Mouse (Mus musculus): ENCODE measurements around the gene Alad. TPM values are rescaled to one million over a fixed set of nuclear protein-coding genes. Genes with fewer than 3 reads are reported as not detected.

Alad gene
- total and polyA plus RNA-seq, 2 experiments = 114 to 328 TPM

DNA sequence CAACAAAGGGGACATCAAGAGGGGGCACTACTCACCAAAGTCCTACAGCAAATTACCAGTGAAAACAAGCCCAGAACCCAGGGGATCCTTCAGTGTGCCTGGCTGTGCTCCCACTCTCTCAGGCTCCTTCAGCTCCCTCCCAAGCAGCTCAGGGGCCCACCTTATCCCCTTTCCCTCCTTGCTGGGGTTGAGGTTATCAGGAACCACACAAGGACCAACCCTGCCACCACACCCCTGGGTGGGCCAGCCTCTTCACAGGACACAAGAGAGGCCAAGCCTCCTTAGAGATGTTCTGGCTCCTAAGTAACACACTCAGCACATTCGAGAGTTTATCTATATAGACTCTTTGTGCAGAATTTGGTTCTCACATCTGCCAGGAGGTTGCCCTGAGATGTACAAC, 3.1 kb downstream of the Alad start:
- Histone ChIP-seq H3K27me3 (ENCODE audit: control insufficient read depth, insufficient read depth, low read length) (no peaks in the 10 kb centered on the region), H3K27ac (replicated peaks; ENCODE audit: insufficient read depth, low read depth, low read length) (peak overlapping the region; percentile 89), H3K4me1 (ENCODE audit: control insufficient read depth, insufficient read depth, low read length) (peaks cover 27% of the 10 kb centered on the region), H3K36me3 (ENCODE audit: control insufficient read depth, insufficient read depth, low read length) (peaks cover 23% of the 10 kb centered on the region), H3K4me3 (ENCODE audit: insufficient read depth, low read depth, low read length) (peak overlapping the region; percentile 7; the same call in 1 of the 2 replicates), H3K9ac (ENCODE audit: low read depth, low read length) (peak overlapping the region; percentile 68), H3K79me2 (ENCODE audit: control insufficient read depth, insufficient read depth, low read length) (peaks cover 10% of the 10 kb centered on the region; the same call in 1 of the 2 replicates)
- DNase-seq (ENCODE audit: extremely low read depth, low read depth, low spot score) = no peak
- 0% methylated on average over 1 of the region's 1 CpGs for WGBS
- TF ChIP-seq CTCF (IDR thresholded peaks at IDR 0.05; ENCODE audit: low read depth, low read length) = no peak
- TF ChIP-seq POLR2A (IDR thresholded peaks at IDR 0.05; ENCODE audit: extremely low read depth, insufficient read depth, low read length) = no peak

DNA sequence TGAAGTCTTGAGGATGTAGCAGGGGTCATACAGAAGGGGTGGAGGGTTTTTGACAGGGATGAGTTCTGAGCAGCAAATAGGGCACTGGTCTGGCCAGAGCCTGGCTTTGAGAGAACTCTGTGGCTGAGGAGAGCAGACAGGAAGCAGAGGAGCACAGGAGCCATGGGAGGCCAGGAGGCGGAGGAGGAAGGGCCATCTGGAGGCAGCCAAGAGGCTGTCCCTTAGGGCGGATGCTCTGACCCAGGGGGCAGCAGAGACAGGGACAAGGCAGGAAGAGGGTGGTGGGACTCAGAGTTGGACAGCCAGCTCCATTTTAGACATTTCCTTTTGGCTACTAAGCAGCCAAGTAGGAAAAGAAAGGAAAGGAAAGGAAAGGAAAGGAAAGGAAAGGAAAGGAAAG, 3.6 kb downstream of the Alad start:
- Histone ChIP-seq H3K4me1 (ENCODE audit: control insufficient read depth, insufficient read depth, low read length) (peaks cover 27% of the 10 kb centered on the region), H3K4me3 (ENCODE audit: insufficient read depth, low read depth, low read length) (no peak overlapping the region), H3K36me3 (ENCODE audit: control insufficient read depth, insufficient read depth, low read length) (peaks cover 25% of the 10 kb centered on the region), H3K9ac (ENCODE audit: low read depth, low read length) (peak overlapping the region; percentile 0; the same call in 1 of the 2 replicates), H3K79me2 (ENCODE audit: control insufficient read depth, insufficient read depth, low read length) (peaks cover 10% of the 10 kb centered on the region; the same call in 1 of the 2 replicates), H3K27me3 (ENCODE audit: control insufficient read depth, insufficient read depth, low read length) (no peaks in the 10 kb centered on the region), H3K27ac (replicated peaks; ENCODE audit: insufficient read depth, low read depth, low read length) (peak overlapping the region; percentile 89)
- WGBS = 14% methylated on average over 2 of the region's 2 CpGs
- DNase-seq (ENCODE audit: extremely low read depth, low read depth, low spot score) = peak; percentile 62
- TF ChIP-seq POLR2A (IDR thresholded peaks at IDR 0.05; ENCODE audit: extremely low read depth, insufficient read depth, low read length) = no peak
- TF ChIP-seq CTCF (IDR thresholded peaks at IDR 0.05; ENCODE audit: low read depth, low read length) = 0 out of 2 replicates have a peak, but pooled peaks have one; percentile 17

DNA sequence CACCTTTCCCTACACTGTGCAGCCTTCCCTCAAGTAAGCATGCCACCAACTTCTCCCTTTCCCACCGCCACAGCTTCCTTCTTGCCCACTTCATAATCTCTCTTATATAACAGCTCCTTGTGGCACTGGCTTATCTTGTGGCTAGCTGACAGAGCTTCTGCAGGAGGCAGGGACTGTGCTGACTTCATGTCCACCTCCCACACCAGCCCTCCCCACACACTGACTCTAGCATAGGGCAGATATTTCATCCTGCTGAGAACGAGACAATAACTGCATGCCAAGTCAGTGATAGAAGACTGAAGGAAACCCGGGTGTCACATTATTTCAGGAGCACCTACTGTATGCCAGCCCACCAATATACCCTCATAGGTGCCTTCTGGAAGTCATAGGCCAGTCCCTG, 4.2 kb downstream of the Alad start:
- WGBS = 47% methylated on average over 3 of the region's 3 CpGs
- no peak overlapping the region for H3K9ac ChIP-seq (ENCODE audit: low read depth, low read length)
- peaks cover 30% of the 10 kb centered on the region for H3K36me3 ChIP-seq (ENCODE audit: control insufficient read depth, insufficient read depth, low read length)
- H3K27me3 ChIP-seq (ENCODE audit: control insufficient read depth, insufficient read depth, low read length) = no peaks in the 10 kb centered on the region
- peaks cover 10% of the 10 kb centered on the region; the same call in 1 of the 2 replicates for H3K79me2 ChIP-seq (ENCODE audit: control insufficient read depth, insufficient read depth, low read length)
- H3K27ac ChIP-seq (replicated peaks; ENCODE audit: insufficient read depth, low read depth, low read length) = peak overlapping the region; percentile 89
- H3K4me3 ChIP-seq (ENCODE audit: insufficient read depth, low read depth, low read length) = no peak overlapping the region
- H3K4me1 ChIP-seq (ENCODE audit: control insufficient read depth, insufficient read depth, low read length) = peaks cover 27% of the 10 kb centered on the region
- TF ChIP-seq POLR2A (IDR thresholded peaks at IDR 0.05; ENCODE audit: extremely low read depth, insufficient read depth, low read length) (no peak), CTCF (IDR thresholded peaks at IDR 0.05; ENCODE audit: low read depth, low read length) (no peak)
- no peak for DNase-seq (ENCODE audit: extremely low read depth, low read depth, low spot score)

DNA sequence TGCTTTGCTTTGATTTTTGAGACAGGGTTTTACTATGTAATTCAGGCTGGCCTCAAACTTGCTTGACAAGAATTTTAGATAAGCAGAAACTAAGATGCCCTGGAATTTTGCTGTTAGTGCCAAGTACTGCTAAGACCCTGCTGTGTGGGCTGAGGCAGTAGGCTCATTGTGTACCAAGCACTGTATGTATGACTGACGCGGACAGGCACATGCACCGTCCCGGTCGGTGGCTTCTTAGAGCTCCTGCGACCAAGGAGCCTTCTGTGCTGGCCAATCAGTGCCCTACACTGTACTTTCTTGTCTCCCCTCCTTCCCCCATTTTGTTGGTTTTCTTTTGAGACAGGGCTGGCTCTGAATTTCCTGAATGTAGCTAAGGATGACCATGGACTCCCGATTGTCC, 4.7 kb downstream of the Alad start:
- DNase-seq (ENCODE audit: extremely low read depth, low read depth, low spot score) = no peak
- TF ChIP-seq POLR2A (IDR thresholded peaks at IDR 0.05; ENCODE audit: extremely low read depth, insufficient read depth, low read length) = no peak
- no peak for TF ChIP-seq CTCF (IDR thresholded peaks at IDR 0.05; ENCODE audit: low read depth, low read length)
- no peaks in the 10 kb centered on the region for H3K27me3 ChIP-seq (ENCODE audit: control insufficient read depth, insufficient read depth, low read length)
- peaks cover 30% of the 10 kb centered on the region for H3K36me3 ChIP-seq (ENCODE audit: control insufficient read depth, insufficient read depth, low read length)
- no peak overlapping the region for H3K4me3 ChIP-seq (ENCODE audit: insufficient read depth, low read depth, low read length)
- WGBS = 87% methylated on average over 7 of the region's 7 CpGs
- H3K79me2 ChIP-seq (ENCODE audit: control insufficient read depth, insufficient read depth, low read length) = peaks cover 10% of the 10 kb centered on the region; the same call in 1 of the 2 replicates
- no peak overlapping the region for H3K9ac ChIP-seq (ENCODE audit: low read depth, low read length)
- H3K27ac ChIP-seq (replicated peaks; ENCODE audit: insufficient read depth, low read depth, low read length) = peak overlapping the region; percentile 89
- peaks cover 31% of the 10 kb centered on the region for H3K4me1 ChIP-seq (ENCODE audit: control insufficient read depth, insufficient read depth, low read length)

DNA sequence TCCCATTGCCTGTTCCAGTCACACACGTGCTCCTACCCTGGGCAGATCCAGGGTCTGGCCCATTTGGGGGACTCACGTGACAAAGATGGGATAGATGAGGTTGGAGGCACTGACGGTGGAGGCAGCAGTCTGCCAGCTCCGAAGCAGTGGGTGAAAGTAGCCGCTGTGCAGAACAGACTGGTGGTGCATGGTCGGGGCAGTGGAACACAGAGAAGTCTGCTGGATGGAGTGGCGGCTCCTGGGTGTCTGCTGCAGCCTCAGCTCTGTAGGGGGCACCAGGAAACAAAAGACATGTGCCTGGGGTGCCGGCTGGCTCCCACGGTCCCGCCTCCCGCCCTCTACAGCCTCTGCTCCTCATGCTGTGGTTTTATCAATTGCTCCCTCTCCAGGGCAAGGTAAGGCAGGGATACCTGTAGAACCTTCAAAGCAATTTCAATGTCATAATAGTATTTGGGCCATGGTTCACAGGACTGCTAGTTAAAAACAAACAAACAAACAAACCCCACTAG, 5.7 kb downstream of the Alad start:
- no peak overlapping the region for H3K4me3 ChIP-seq (ENCODE audit: insufficient read depth, low read depth, low read length)

DNA sequence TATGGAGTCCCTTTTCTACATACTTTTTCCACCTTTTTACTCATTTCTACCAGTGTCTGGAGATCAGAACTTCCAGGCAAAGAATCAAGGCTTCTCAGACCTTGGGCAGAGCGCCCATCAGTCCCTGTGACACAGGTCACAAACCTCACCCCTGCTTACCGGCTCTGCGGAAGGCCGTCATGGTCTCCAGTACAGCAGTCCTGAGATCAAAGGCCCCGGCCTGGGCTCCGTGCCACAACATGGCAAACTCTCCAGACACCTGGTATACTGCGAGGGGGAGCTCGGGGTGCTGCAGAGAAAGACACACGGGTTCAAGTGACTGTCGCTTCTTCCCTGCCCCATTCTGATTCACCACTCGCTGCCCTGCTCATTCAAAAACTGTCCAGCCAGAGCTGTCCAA, 9.8 kb downstream of the Alad start:
- WGBS = 22% methylated on average over 11 of the region's 11 CpGs
- H3K4me1 ChIP-seq (ENCODE audit: control insufficient read depth, insufficient read depth, low read length) = peaks cover 32% of the 10 kb centered on the region
- peak; percentile 96 for DNase-seq (ENCODE audit: extremely low read depth, low read depth, low spot score)

More for the DNA sequence above, 5.7 kb downstream of the Alad start:
- TF ChIP-seq POLR2A (IDR thresholded peaks at IDR 0.05; ENCODE audit: extremely low read depth, insufficient read depth, low read length) (no peak), CTCF (IDR thresholded peaks at IDR 0.05; ENCODE audit: low read depth, low read length) (no peak)
- peaks cover 10% of the 10 kb centered on the region; the same call in 1 of the 2 replicates for H3K79me2 ChIP-seq (ENCODE audit: control insufficient read depth, insufficient read depth, low read length)
- peaks cover 37% of the 10 kb centered on the region for H3K36me3 ChIP-seq (ENCODE audit: control insufficient read depth, insufficient read depth, low read length)
- H3K27me3 ChIP-seq (ENCODE audit: control insufficient read depth, insufficient read depth, low read length) = no peaks in the 10 kb centered on the region
- H3K4me1 ChIP-seq (ENCODE audit: control insufficient read depth, insufficient read depth, low read length) = peaks cover 39% of the 10 kb centered on the region
- DNase-seq (ENCODE audit: extremely low read depth, low read depth, low spot score) = no peak
- H3K27ac ChIP-seq (replicated peaks; ENCODE audit: insufficient read depth, low read depth, low read length) = no peak overlapping the region
- H3K9ac ChIP-seq (ENCODE audit: low read depth, low read length) = no peak overlapping the region
- 88% methylated on average over 11 of the region's 11 CpGs for WGBS

More for the DNA sequence above, 9.8 kb downstream of the Alad start:
- TF ChIP-seq CTCF (IDR thresholded peaks at IDR 0.05; ENCODE audit: low read depth, low read length) (no peak), POLR2A (IDR thresholded peaks at IDR 0.05; ENCODE audit: extremely low read depth, insufficient read depth, low read length) (no peak)
- no peak overlapping the region for H3K9ac ChIP-seq (ENCODE audit: low read depth, low read length)
- no peak overlapping the region for H3K4me3 ChIP-seq (ENCODE audit: insufficient read depth, low read depth, low read length)
- peak overlapping the region; percentile 25 for H3K27ac ChIP-seq (replicated peaks; ENCODE audit: insufficient read depth, low read depth, low read length)
- peaks cover 45% of the 10 kb centered on the region for H3K36me3 ChIP-seq (ENCODE audit: control insufficient read depth, insufficient read depth, low read length)
- no peaks in the 10 kb centered on the region for H3K79me2 ChIP-seq (ENCODE audit: control insufficient read depth, insufficient read depth, low read length)
- no peaks in the 10 kb centered on the region for H3K27me3 ChIP-seq (ENCODE audit: control insufficient read depth, insufficient read depth, low read length)
